Mouse (Mus musculus): Measurements from ENCODE around the gene Kng2.
"Not testable (repeated sequence)": the region's sequence is repeated elsewhere in the genome, so short reads cannot be mapped to it uniquely, and the experiment has no call there.

DNA sequence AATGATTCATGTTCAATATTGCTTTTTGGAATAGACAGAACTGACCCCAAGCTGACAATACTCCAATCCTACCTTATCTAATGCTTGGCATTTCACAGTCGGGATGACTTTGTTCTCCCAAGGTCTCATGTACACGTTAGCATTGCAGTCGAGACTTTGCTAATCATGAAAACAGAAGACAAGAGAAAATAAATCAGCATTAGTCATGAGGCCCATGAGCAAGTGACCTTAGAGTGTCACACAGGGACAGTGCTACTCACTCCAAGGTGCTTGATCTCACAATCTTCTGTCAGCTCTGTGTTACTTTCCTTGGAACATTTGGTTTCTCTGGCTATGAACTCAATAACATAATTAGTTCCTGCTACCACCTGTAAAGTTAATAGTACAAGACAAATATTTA, 32.3 kb downstream of the Kng2 start:
- not testable (repeated sequence) for TF ChIP-seq POLR2A (IDR thresholded peaks at IDR 0.05; ENCODE audit: borderline replicate concordance, extremely low read depth, insufficient read depth, insufficient read length, poor library complexity, severe bottlenecking); CTCF (IDR thresholded peaks at IDR 0.05; ENCODE audit: borderline replicate concordance, extremely low read depth, insufficient read depth, insufficient read length)
